Mouse (Mus musculus) liver, embryonic 16.5 days (tissue): Measurements from ENCODE around the gene Coa6. TPM values are rescaled to one million over a fixed set of nuclear protein-coding genes. Genes with fewer than 3 reads are reported as not detected.
"Not testable (repeated sequence)": the region's sequence is repeated elsewhere in the genome, so short reads cannot be mapped to it uniquely, and the experiment has no call there.

Experiments
- ATAC-seq: fragments of 200-750 bp; cut with Nextera tagmentation; 2 replicates; pipeline ENCODE4 v1.8.0; 2017; ENCODE audit warnings: low read depth, mild to moderate bottlenecking, moderate number of reproducible peaks, moderate library complexity
- H3K27ac ChIP-seq: fragments of 300-500 bp; sonication (generic); 2 replicates; pipeline ENCODE4 v1.5.1; 2014; ENCODE audit warnings: mild to moderate bottlenecking, low read length
- H3K27me3 ChIP-seq: fragments of 300-500 bp; sonication (generic); 2 replicates; pipeline ENCODE4 v1.6.1; 2014; ENCODE audit warnings: low read depth, low read length, mixed read lengths; ENCODE audit not compliant: control insufficient read depth, insufficient read depth
- H3K36me3 ChIP-seq: fragments of 300-500 bp; sonication (generic); 2 replicates; pipeline ENCODE4 v1.6.1; 2014; ENCODE audit warnings: mild to moderate bottlenecking; ENCODE audit not compliant: control insufficient read depth, insufficient read depth
- H3K4me1 ChIP-seq: fragments of 300-500 bp; sonication (generic); 2 replicates; pipeline ENCODE4 v1.6.1; 2014; ENCODE audit warnings: low read depth, low read length, mixed read lengths; ENCODE audit not compliant: control insufficient read depth
- H3K4me2 ChIP-seq: fragments of 300-500 bp; sonication (generic); 2 replicates; pipeline ENCODE4 v1.6.1; 2014; ENCODE audit warnings: low read depth, low read length, mixed read lengths
- H3K4me3 ChIP-seq: fragments of 300-500 bp; sonication (generic); 2 replicates; pipeline ENCODE4 v1.5.1; 2014; ENCODE audit warnings: low read depth, mild to moderate bottlenecking, low read length
- H3K9ac ChIP-seq: fragments of 300-500 bp; sonication (generic); 2 replicates; pipeline ENCODE4 v1.6.1; 2014; ENCODE audit warnings: low read depth, low read length
- H3K9me3 ChIP-seq: fragments of 300-500 bp; sonication (generic); replicated peaks from 2 replicates; pipeline ENCODE4 v1.6.1; 2016; ENCODE audit warnings: low read length; ENCODE audit not compliant: control insufficient read depth
- WGBS: fragments of 180-500 bp; shearing (Covaris S2); extraction: QIAGEN DNeasy Blood & Tissue Kit; methylation state at CpG from one replicate; pipeline ENCODE4 v1.1.7; 2014; ENCODE audit not compliant: insufficient replicate concordance; 5-methylcytosine and 5-hydroxymethylcytosine counted together
- polyA plus RNA-seq: library from polyadenylated mRNA; unstranded; fragments of >200 nt; fragmentation: Nextera tagmentation; extraction: Ambion mirVana; gene quantifications from 2 replicates; pipeline ENCODE4 v1.2.1, GENCODE M21; 2015

The Coa6 gene
- polyA plus RNA-seq, 1 experiment from 2014 or later: 31.8 TPM

DNA sequence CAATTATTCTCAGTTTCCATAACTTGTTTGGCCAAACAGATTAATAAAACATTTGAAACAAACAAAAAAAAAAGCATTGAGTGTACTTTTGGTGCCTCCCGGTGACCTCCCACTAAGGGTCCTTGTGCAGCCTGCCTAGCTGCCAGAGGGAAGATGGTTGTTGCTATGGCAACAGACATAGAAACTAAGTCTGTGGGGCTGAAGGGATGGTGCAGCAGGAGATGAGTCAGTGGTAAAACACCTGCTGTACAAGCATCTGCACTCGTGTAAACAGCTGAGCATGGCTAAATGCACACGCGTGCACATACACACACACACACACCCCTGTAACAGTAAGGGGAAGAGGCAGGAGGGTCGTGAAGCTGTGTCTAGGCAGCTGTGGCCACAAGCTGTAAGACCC, 26.4 kb upstream of the Coa6 start:
- H3K4me2 ChIP-seq: no peak overlapping the region
- no peak overlapping the region for H3K27ac ChIP-seq
- 65% methylated on average over 5 of the region's 5 CpGs for WGBS
- no peak for ATAC-seq
- no peaks in the 10 kb centered on the region for H3K27me3 ChIP-seq
- no peaks in the 10 kb centered on the region for H3K4me1 ChIP-seq
- H3K9ac ChIP-seq: no peak overlapping the region
- H3K4me3 ChIP-seq: no peak overlapping the region
- no peaks in the 10 kb centered on the region for H3K9me3 ChIP-seq
- H3K36me3 ChIP-seq: no peaks in the 10 kb centered on the region

DNA sequence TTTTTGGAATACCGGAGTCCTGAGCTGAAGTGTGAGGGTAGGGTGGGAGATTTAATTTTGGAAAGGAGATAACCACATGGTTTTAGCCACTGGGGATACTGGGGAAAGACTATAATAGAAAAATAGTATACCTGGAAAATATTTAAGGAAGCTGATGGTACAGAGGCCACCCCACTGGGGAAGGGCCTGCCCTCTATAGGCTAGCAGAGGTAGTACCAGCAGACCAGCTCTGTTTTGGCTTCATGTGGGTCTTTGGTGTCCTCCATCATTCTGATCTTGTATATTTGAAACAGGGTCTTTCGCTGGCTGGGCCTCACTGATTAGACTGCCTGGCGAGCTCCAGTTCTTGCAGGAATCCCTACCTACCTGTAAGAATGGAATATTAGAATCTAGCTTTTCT, 24.0 kb upstream of the Coa6 start:
- no peaks in the 10 kb centered on the region for H3K9me3 ChIP-seq
- WGBS: 56% methylated on average over 3 of the region's 3 CpGs
- no peak for ATAC-seq

DNA sequence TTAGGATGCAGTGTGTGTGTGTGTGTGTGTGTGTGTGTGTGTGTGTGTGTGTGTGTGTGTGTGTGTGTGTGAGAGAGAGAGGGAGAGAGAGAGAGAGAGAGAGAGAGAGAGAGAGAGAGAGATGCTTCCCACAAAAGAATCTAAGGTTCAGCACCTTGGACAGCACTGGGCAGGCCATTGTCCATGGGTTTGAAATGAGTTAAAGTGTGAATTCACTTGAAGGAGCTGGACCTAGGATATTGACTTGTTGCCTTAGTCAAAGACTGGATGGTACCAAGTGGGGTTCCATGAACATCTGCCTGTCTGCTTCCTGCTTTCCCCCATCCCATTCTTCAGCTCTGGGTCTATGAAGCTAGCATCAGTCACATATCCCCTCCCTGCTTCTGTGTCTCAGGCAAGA, 17.8 kb upstream of the Coa6 start:
- H3K27me3 ChIP-seq, ATAC-seq, H3K4me2 ChIP-seq, H3K9ac ChIP-seq, H3K36me3 ChIP-seq, H3K27ac ChIP-seq, H3K4me3 ChIP-seq, H3K4me1 ChIP-seq, H3K9me3 ChIP-seq: not testable (repeated sequence)

More for the DNA sequence above, 24.0 kb upstream of the Coa6 start:
- H3K4me1 ChIP-seq: no peaks in the 10 kb centered on the region
- no peak overlapping the region for H3K4me3 ChIP-seq
- H3K9ac ChIP-seq: no peak overlapping the region
- no peak overlapping the region for H3K4me2 ChIP-seq
- no peaks in the 10 kb centered on the region for H3K36me3 ChIP-seq
- H3K27ac ChIP-seq: no peak overlapping the region
- H3K27me3 ChIP-seq: no peaks in the 10 kb centered on the region

DNA sequence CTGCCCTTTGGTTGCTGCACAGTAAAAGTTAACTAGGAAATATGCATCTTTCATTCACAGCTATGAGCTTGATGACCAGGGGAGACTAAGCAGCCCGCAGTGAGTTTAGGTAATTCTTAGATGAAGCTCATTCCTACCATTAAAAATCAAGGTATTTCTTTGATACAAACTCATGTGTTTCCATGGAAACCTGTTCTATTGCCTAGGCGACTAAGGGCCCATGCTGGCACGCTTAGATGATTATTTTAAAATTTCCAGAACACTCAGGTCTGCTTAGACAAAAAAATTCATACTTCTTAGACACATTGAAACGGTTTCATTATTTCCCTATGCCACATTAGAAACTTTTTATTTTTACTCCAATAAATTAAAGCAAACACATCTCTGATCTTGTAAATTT, 17.3 kb upstream of the Coa6 start:
- 49% methylated on average over 4 of the region's 4 CpGs for WGBS
- Histone ChIP-seq H3K4me2 (no peak overlapping the region), H3K4me1 (no peaks in the 10 kb centered on the region), H3K4me3 (no peak overlapping the region), H3K27me3 (no peaks in the 10 kb centered on the region), H3K27ac (no peak overlapping the region), H3K36me3 (no peaks in the 10 kb centered on the region), H3K9ac (no peak overlapping the region), H3K9me3 (no peaks in the 10 kb centered on the region)
- no peak for ATAC-seq

DNA sequence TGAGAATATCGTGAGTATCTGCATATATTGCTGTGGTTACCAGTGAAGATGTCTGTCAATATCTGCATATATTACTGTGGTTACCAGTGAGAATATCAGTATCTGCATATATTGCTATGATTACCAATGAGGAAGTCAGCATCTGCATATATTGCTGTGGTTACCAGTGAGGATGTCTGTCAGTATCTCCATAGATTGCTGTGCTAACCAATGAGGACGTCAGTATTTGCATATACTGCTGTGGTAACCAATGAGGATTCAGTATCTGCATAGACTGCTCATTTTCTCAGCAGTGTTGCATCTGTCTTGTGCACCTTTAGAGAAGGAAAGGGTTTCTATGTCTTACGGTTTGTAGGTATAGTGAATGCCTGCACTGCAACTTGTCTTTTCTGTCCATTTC, 1.5 kb upstream of the Coa6 start:
- H3K4me3 ChIP-seq: no peak overlapping the region
- peaks cover 12% of the 10 kb centered on the region for H3K4me1 ChIP-seq
- H3K36me3 ChIP-seq: peaks cover 2% of the 10 kb centered on the region; the same call in 1 of the 2 replicates
- 59% methylated on average over 3 of the region's 3 CpGs for WGBS
- no peak for ATAC-seq
- H3K4me2 ChIP-seq: no peak overlapping the region
- no peaks in the 10 kb centered on the region for H3K9me3 ChIP-seq
- H3K27ac ChIP-seq: no peak overlapping the region
- no peaks in the 10 kb centered on the region for H3K27me3 ChIP-seq
- no peak overlapping the region for H3K9ac ChIP-seq

DNA sequence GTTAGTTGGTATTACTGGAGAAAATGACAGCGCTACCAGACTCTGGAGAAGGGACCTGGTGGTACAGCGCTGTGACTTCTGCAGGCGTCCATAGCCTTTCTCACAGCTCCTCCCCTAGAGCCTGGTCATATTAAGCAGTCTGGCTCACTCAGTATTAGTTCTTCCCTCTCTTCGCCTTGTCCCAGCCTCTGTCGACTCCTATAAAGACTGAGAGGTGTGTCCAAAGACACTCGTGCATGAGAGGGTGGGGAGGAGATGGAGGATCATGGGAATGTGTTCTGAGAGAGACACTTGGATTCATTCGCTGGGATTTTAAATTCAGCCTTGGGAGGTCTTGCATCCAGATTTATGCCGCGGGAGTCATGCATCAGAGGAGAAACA, 595 bp downstream of the Coa6 start:
- Histone ChIP-seq H3K4me2 (peak overlapping the region; percentile 95), H3K9ac (peak overlapping the region; percentile 87), H3K36me3 (peaks cover 18% of the 10 kb centered on the region), H3K27ac (peak overlapping the region; percentile 82), H3K4me3 (peak overlapping the region; percentile 91), H3K27me3 (no peaks in the 10 kb centered on the region), H3K9me3 (no peaks in the 10 kb centered on the region), H3K4me1 (peaks cover 12% of the 10 kb centered on the region)
- peak; percentile 5; the same call in 1 of the 2 replicates for ATAC-seq
- 7% methylated on average over 9 of the region's 9 CpGs for WGBS

DNA sequence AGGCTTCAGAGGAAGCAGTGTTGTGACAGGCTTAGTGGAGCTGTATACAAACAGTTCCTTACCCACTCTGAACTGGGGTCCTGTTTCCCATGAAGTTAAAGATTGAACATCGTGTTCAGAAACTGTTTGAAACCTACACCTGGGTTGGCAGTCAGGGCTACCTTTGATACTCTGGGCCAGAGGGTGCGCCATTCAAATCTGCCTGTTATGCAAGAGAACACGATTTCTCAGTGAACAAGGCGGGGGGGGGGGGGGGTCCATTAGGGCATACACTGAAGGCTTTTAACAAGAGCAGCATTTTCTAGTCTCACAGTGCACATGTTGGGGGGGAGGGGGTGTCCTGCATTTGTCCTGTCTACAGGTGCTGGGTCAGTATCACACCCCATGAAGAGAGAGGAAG, 1.8 kb downstream of the Coa6 start:
- H3K9me3 ChIP-seq: no peaks in the 10 kb centered on the region
- H3K4me2 ChIP-seq: no peak overlapping the region
- peaks cover 23% of the 10 kb centered on the region for H3K36me3 ChIP-seq
- peaks cover 12% of the 10 kb centered on the region for H3K4me1 ChIP-seq
- 63% methylated on average over 4 of the region's 4 CpGs for WGBS
- no peak overlapping the region for H3K4me3 ChIP-seq
- H3K9ac ChIP-seq: no peak overlapping the region
- no peaks in the 10 kb centered on the region for H3K27me3 ChIP-seq
- peak overlapping the region; percentile 41 for H3K27ac ChIP-seq
- no peak for ATAC-seq

DNA sequence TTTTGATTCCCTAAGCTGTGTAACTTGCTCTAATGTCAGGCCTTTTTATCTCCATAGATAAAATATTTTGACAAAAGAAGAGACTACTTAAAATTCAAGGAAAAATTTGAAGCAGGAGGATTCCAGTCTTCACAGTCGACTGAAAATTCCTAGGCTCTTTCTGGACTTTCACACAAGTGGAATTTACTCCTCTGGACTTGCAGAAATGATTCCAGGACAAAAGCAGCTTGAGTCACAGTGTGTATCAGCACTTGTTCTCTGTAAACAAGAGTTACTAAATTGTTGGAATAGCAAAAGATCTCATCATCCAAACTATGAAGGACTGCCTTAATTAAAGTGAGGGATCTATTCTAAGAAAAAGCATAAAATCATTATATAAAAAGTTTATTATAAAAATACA, 2.6 kb downstream of the Coa6 start:
- no peaks in the 10 kb centered on the region for H3K27me3 ChIP-seq
- WGBS: 48% methylated on average over 1 of the region's 1 CpGs
- peaks cover 23% of the 10 kb centered on the region for H3K36me3 ChIP-seq
- H3K4me2 ChIP-seq: no peak overlapping the region
- no peak for ATAC-seq
- H3K4me3 ChIP-seq: no peak overlapping the region
- H3K27ac ChIP-seq: no peak overlapping the region; the same call in 1 of the 2 replicates
- H3K4me1 ChIP-seq: peaks cover 12% of the 10 kb centered on the region
- H3K9ac ChIP-seq: no peak overlapping the region
- H3K9me3 ChIP-seq: no peaks in the 10 kb centered on the region

DNA sequence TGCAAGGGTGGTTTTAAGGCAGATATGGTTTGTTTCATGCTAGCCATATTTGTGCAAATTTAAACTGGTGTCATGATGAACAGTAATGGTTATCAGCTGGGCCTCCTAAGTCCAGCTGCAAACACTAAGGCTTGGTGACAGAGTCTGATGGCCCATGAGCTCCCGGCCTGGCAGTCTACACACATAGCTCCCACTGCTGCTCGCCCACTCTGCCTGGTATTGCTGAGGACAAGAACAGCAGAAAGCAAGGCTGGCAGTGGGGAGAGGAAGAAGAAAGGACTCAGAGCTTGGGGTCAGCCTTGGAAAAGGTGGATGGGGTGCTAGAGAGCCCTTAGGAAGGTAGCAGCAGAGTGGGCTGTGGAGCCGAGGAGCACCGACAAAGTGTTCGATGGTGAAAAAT, 7.3 kb downstream of the Coa6 start:
- Histone ChIP-seq H3K4me1 (no peaks in the 10 kb centered on the region), H3K9me3 (no peaks in the 10 kb centered on the region), H3K27ac (no peak overlapping the region), H3K27me3 (no peaks in the 10 kb centered on the region), H3K4me2 (no peak overlapping the region), H3K4me3 (no peak overlapping the region), H3K36me3 (peaks cover 25% of the 10 kb centered on the region), H3K9ac (no peak overlapping the region)
- WGBS: 79% methylated on average over 5 of the region's 5 CpGs
- no peak for ATAC-seq

DNA sequence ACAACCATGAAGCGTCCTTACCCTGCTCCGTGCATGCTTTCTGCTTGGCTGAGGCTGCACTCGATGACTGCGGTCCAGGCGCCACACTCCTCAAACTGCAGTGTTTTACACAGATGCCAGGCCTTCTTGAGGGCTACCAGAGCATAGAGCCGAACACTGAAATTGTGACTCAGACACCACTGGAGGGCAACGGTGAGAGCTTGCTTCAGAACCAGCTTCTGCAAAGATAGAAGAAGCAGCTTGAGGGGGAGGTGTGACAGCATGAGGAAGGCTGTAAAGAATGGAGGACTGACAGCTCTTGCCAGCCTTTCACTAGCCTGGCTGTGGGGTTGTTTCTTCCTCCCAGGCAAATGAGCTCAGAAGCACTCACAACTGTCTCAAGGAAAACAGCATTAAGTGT, 11.5 kb downstream of the Coa6 start:
- no peaks in the 10 kb centered on the region for H3K9me3 ChIP-seq
- H3K4me1 ChIP-seq: no peaks in the 10 kb centered on the region
- peaks cover 9% of the 10 kb centered on the region for H3K36me3 ChIP-seq
- ATAC-seq: no peak
- H3K9ac ChIP-seq: no peak overlapping the region
- no peak overlapping the region for H3K4me3 ChIP-seq
- no peaks in the 10 kb centered on the region for H3K27me3 ChIP-seq
- no peak overlapping the region for H3K4me2 ChIP-seq
- H3K27ac ChIP-seq: no peak overlapping the region
- 75% methylated on average over 7 of the region's 7 CpGs for WGBS
